Mouse (Mus musculus) adrenal gland, postnatal 14 days (tissue): ENCODE measurements at regions not wholly inside any gene's neighbourhood (a gene's known extent, or its start where the extent isn't known, plus 50 kb on each side); places are given as distances from the start of the nearest gene placed in this dataset.

Source experiments
- DNase-seq: peaks from one replicate; pipeline ENCODE4 v3.0.0; 2021; ENCODE audit warnings: mixed read lengths

GRCm38 (mm10) chr2:142560896-142561500 is 340.3 kb downstream of the Kif16b start:
- no peak for DNase-seq

- DNase-seq: no peak
These were observed 340.9 kb downstream of the Kif16b start for GRCm38 (mm10) chr2:142560400-142560799.

GRCm38 (mm10) chr2:142559946-142560345 is 341.4 kb downstream of the Kif16b start:
- no peak for DNase-seq

- DNase-seq: peak; percentile 20
These were observed 346.5 kb downstream of the Kif16b start for GRCm38 (mm10) chr2:142554851-142555250.

GRCm38 (mm10) chr2:142551690-142552089 is 349.6 kb downstream of the Kif16b start:
- DNase-seq: no peak

GRCm38 (mm10) chr2:142548766-142549165 is 352.6 kb downstream of the Kif16b start:
- no peak for DNase-seq

GRCm38 (mm10) chr2:142544937-142545336 is 356.4 kb downstream of the Kif16b start:
- DNase-seq: no peak

- DNase-seq: no peak
These were observed 361.4 kb downstream of the Kif16b start for GRCm38 (mm10) chr2:142539980-142540379.

- DNase-seq: no peak
These were observed 367.8 kb downstream of the Kif16b start for GRCm38 (mm10) chr2:142533555-142533954.

- DNase-seq: no peak
These were observed 378.9 kb downstream of the Kif16b start for GRCm38 (mm10) chr2:142522471-142522870.

GRCm38 (mm10) chr2:142517731-142518130 is 383.6 kb downstream of the Kif16b start:
- no peak for DNase-seq

GRCm38 (mm10) chr2:142505216-142505615 is 396.1 kb downstream of the Kif16b start:
- no peak for DNase-seq
